Mouse (Mus musculus): ENCODE measurements at regions not wholly inside any gene's neighbourhood (a gene's known extent, or its start where the extent isn't known, plus 50 kb on each side); places are given as distances from the start of the nearest gene placed in this dataset.

DNA sequence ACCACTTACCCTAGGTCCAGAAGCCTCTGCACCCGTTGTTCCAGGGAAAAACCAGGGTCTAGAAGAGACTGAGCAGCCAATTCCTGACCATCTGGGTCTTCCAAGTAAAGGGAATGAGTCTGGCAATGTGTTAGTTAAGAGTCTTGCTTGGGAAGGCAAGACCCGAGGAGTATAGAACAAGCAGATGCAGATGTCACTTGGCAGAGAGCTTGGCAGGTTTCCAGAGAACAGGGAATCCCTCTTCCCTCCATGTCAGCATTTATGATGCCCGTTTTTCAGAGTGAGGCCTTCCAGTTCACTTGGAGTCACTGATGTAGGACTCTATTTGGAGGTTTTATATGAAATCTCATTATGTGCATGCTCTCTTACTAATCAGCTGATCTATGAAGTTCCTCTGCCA, 231.1 kb downstream of the Bcl2 start:
- DNase-seq: no peak

DNA sequence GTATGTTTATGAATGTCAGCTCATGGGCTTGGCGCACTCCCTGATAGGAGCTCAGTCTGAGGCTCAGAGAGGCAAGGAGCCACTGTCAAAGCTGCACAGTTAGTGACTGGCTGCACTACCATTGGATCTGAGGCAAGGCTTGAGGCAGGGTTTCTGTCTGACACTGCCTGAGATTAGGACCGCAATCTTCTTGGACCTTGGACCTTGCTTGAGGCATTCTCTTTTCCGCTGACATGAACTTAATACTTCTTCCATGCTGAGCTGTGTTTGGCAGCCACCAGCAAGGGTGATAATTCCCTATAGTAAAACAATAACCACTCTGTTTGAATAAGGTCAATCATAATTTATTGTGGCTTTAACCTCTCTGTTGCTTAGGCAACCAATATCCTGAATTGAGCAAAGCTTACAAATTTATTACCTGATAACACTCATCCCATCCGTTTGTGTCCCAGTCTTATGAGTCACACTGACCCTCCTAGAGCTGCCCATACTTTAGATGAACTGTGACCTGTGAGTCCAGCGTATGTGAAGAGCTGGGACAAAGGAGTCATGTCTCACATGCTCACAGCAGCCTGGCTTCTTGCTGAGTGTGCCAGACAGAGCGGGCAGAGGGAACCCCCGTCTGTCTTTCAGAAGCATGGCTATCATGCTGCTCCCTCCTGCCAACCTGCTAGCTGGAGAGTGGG, 236.3 kb downstream of the Bcl2 start:
- peak; percentile 36 for DNase-seq

DNA sequence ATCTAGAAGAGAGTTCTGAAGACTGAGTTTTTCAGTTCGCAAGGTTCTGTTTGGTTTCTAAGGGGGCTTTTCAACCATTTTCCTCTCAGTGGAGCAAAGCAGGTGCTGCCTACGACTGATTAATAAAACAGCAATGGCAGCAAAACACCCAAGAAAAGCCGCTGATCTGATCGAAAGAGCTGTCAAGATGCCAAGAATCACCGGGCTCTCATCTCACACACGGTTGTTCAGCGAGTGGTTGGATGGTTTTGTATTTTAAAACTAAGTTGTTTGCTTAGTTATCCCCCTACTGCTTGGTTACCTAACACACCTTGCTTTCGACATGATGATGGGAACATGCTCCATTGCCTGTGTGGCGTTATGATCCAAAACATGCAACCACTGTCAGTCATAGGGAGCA, 246.1 kb downstream of the Bcl2 start:
- no peak for DNase-seq

DNA sequence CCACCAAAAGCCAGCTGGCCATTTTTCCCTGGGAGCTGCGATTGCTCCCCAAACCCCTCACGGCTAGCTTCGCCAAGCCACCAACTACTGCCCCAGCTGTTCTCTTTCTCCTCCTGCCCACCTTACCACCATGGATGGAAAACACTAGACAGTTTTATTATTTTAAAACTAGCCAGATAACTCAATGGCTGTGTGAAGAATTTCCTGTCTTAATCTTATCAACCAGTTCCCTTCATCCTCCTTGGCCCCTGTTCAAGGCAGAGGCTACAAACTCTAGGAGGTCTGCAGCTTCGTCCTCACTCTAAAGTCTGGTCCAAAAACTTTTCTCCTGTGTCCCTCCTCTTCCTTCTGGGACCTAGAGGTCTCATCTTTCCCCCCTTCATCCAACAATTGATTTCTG, 247.4 kb downstream of the Bcl2 start:
- no peak for DNase-seq

DNA sequence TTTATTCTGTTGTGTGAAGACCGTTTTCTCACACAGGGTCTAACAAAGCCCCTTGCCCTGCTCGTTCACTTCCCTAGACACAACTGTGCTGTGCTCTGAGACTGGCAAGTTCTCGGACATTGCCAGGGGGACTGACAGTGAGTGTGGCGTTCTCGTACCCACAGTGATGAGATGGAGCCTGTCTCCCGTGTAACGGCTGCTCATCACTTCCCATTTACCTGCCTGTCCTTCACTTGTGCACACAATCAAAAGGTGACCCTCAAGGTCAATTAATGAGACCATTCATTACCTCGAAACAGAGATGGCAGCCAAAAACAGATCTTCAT, 248.1 kb downstream of the Bcl2 start:
- DNase-seq: no peak

DNA sequence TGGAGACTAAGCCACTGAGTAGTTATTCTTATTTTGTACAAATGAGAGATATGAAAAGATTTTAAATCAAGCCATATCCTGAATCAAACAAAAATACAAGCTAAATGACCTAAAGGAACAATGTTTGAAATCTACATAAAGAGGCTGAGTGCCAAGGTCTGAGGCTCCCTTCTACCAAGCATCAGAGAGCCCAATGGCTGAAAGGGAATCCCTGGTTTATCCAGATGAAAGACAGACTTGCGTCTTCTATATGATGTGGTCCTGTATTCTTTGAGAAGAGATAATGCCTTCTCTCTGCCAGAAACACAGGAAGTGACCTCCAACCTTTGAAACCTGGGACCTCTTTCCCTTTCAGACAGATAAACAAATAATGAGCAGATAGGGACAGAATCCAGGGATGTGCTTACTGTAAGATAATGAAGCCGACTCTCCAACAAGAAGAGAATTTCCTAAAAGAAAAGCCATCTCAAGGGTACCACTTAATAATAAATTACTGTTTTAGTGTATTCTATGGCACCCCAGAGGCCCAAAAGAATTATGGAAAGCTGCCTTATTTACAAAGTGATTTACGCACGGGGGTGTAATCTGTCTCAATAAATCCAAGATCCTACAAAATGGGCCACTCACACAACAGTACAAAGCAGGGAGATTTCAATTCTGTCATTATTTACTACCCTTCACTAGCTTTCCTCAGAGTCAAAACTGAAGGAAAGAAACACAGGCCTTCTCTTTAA, 248.7 kb downstream of the Bcl2 start:
- no peak for DNase-seq

DNA sequence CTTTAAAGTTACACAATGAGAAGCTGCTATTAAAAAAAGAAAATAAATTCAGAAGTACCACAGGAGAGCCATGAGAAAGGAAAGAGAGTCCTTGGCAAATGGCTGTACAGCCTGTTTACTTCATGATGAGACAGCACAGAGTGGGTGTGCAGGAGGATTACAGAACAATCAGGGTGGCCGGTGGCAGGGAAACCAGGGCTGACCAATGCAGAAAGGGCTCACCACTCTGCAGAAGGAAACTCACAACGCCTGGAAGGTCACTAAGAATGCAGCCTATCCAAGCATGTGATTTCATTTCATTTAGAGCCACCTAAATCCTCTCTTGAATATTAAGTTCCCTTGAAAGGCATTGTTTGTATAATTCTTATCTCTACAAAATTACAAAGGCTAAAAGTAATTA, 249.3 kb downstream of the Bcl2 start:
- DNase-seq: no peak

DNA sequence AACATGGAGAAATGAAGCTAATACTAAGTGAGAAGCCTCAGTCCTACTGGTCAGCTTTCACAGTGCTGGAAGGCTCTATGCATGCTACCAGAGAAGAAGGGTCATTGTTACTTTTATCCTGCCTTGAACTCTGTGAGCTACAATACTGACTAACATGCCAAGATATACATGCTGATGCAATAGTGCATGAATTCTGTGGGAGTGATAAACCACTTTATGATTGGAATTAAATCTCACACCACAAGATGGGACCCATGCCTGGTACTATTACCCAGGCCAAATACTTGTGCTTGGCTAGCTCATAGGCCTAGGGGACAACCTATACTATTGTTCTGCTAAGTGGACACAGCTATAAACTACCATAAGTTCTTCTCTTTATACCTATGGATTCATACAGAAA, 251.5 kb downstream of the Bcl2 start:
- DNase-seq: no peak

DNA sequence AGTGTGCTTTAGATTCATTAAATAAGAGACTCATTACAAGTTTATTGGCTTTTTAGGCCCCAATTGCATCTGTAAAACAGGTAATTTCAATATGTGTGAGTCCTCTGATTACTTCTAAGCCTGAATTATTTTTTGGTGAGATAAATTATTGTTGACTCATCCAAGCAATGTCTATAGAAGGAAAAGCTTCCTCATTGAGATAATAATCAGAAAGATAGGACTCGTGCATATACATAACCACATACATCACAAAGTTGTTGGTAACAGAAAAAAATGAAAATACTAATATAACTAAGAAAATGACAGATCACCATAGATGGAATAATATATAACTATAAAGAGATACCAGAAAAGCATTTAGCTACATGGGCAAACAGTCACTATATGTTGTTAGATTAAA, 252.0 kb downstream of the Bcl2 start:
- no peak for DNase-seq

DNA sequence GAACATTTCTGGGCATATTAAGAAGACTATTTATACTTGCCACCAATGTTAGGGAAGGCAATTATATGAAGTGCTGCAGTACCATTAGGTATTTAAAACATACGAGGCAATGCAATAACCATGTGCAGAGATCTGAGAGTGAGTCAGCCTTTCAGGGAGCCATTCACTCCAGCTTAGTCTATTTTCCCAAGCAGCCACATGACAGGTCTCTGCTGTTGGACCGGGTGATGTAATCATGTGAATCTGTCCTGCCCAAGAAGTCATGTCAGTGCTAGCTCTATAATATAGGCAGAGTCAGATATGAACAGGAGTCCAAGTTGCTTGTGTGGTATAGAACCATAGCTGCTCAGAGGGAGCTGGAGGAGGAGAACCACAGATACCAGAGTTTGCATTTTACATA, 253.1 kb downstream of the Bcl2 start:
- no peak for DNase-seq

DNA sequence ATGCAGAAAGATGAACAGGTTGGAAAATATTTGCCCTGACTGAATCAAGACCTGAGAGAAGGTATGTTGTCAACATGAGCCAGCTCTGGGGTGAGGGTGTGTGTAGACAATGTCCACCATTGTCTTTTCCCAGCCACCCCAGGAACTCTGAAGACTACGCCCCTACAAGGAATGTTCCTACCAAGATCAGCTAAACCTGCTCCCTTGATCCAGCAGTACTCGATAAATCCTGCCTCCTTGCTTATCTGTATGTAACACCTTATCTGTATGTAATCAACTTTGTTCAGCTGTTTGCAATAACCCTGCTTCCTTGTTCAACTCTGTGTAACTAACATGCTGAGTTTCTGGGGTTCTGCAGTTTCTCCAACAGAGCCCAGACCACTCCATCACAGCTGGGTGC, 264.3 kb downstream of the Bcl2 start:
- DNase-seq: no peak

All from kidney, adult 11 months (tissue).